Mouse (Mus musculus) liver, embryonic 14.5 days (tissue): Measurements from ENCODE around the gene Prep.

Experiments used
- CTCF ChIP-seq: IDR thresholded peaks from 2 replicates; pipeline ENCODE4 v1.5.1; 2016; ENCODE audit warnings: antibody characterized with exemption, low read depth, control low read depth
- EP300 ChIP-seq: IDR thresholded peaks from 2 replicates; pipeline ENCODE4 v1.6.1; 2016; ENCODE audit warnings: antibody characterized with exemption, low read depth

DNA sequence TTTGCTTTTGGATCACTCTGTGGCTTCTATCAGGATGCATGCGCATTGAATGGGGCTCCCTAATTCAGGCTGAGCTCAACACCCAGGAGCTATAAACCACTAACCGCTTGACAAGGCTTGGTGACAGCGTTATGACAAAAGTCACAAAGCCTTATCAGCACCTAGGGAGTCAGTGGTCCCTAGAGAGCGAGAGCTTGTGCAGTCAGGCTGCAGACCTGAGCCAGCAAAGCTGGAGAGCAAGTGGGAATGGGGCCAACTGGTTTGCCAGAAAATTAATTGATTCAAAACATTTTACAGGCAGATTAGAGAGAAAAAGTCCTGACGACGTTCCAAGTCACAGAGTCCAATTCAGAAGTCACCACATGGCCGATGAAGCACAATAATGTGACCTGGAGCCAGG lies 37.1 kb downstream of the Prep start:
- no peak for TF ChIP-seq CTCF
- TF ChIP-seq EP300: no peak
